Mouse (Mus musculus) myocyte (in vitro differentiated cells): Measurements from ENCODE around the gene Tmbim1. TPM values are rescaled to one million over a fixed set of nuclear protein-coding genes. Genes with fewer than 3 reads are reported as not detected.

ENCODE experiments used
- H3K27me3 ChIP-seq: one replicate; pipeline ENCODE4 v1.6.1; 2011; ENCODE audit not compliant: control insufficient read depth, insufficient read depth, insufficient read length
- H3K36me3 ChIP-seq: one replicate; pipeline ENCODE4 v1.6.1; 2011; ENCODE audit not compliant: control insufficient read depth, insufficient read depth
- H3K4me2 ChIP-seq: one replicate; pipeline ENCODE4 v1.6.1; 2011; ENCODE audit warnings: low read depth, control low read depth
- H3K4me3 ChIP-seq: one replicate; pipeline ENCODE4 v1.5.1; 2011; ENCODE audit warnings: mild to moderate bottlenecking, control low read depth, moderate library complexity
- H3K79me2 ChIP-seq: one replicate; pipeline ENCODE4 v1.6.1; 2011; ENCODE audit not compliant: control insufficient read depth, insufficient read depth
- H3ac ChIP-seq: one replicate; pipeline ENCODE4 v1.6.1; 2011; ENCODE audit not compliant: control insufficient read depth, insufficient read length
- CEBPB ChIP-seq: IDR thresholded peaks from 2 replicates; pipeline ENCODE4 v1.6.1; 2011; ENCODE audit warnings: mild to moderate bottlenecking, moderate library complexity; ENCODE audit not compliant: poor library complexity, insufficient read depth, severe bottlenecking
- E2F4 ChIP-seq: IDR thresholded peaks from one replicate; pipeline ENCODE4 v1.6.1; 2011; ENCODE audit warnings: mild to moderate bottlenecking, control low read depth, moderate library complexity; ENCODE audit not compliant: insufficient read depth
- MAX ChIP-seq: IDR thresholded peaks from one replicate; pipeline ENCODE4 v1.6.1; 2011; ENCODE audit warnings: low read depth, mild to moderate bottlenecking, control low read depth
- MYOD1 ChIP-seq, 3 experiments: IDR thresholded peaks; one replicate each; pipeline ENCODE4 v1.6.1; 2011; ENCODE audit warnings: control low read depth in 2 of 3, low read depth in 2 of 3, mild to moderate bottlenecking in 2 of 3, moderate library complexity in 1 of 3; ENCODE audit not compliant: insufficient read length in 2 of 3, control insufficient read depth in 1 of 3
- MYOG ChIP-seq, 3 experiments: IDR thresholded peaks; one replicate each; pipeline ENCODE4 v1.6.1; 2011; ENCODE audit warnings: control low read depth in 2 of 3, low read depth in 2 of 3, mild to moderate bottlenecking in 2 of 3; ENCODE audit not compliant: insufficient read length in 2 of 3, control insufficient read depth in 1 of 3, insufficient read depth in 1 of 3
- POLR2A ChIP-seq: IDR thresholded peaks from one replicate; pipeline ENCODE4 v1.6.1; 2011; ENCODE audit warnings: low read depth, mild to moderate bottlenecking, control low read depth, moderate library complexity; ENCODE audit not compliant: insufficient read length
- POLR2AphosphoS2 ChIP-seq: IDR thresholded peaks from one replicate; pipeline ENCODE4 v1.6.1; 2011; ENCODE audit warnings: low read depth, control low read depth; ENCODE audit not compliant: insufficient read length
- REST ChIP-seq: IDR thresholded peaks from one replicate; pipeline ENCODE4 v1.6.1; 2011; ENCODE audit warnings: mild to moderate bottlenecking, control low read depth, moderate library complexity; ENCODE audit not compliant: insufficient read depth, insufficient read length
- SRF ChIP-seq: IDR thresholded peaks from one replicate; pipeline ENCODE4 v1.6.1; 2011; ENCODE audit warnings: low read depth; ENCODE audit not compliant: control insufficient read depth, insufficient read length
- TCF12 ChIP-seq: IDR thresholded peaks from one replicate; pipeline ENCODE4 v1.6.1; 2011; ENCODE audit warnings: mild to moderate bottlenecking, control low read depth; ENCODE audit not compliant: poor library complexity, insufficient read depth, severe bottlenecking
- TCF3 ChIP-seq: IDR thresholded peaks from one replicate; pipeline ENCODE4 v1.6.1; 2011; ENCODE audit warnings: low read depth, control low read depth; ENCODE audit not compliant: insufficient read length
- USF1 ChIP-seq: IDR thresholded peaks from one replicate; pipeline ENCODE4 v1.6.1; 2011; ENCODE audit warnings: low read depth, mild to moderate bottlenecking, control low read depth, moderate library complexity
- polyA plus RNA-seq: library from polyadenylated mRNA; unstranded; fragments of >200 nt; fragmentation: generic; extraction: Trizol; gene quantifications from one replicate; pipeline ENCODE4 v1.2.1, GENCODE M21; 2012; ENCODE audit warnings: missing spikeins

Gene Tmbim1
- polyA plus RNA-seq, 1 experiment: 178 TPM

GRCm38 (mm10) chr1:74240832-74241231, 64.6 kb downstream of the Tmbim1 start:
- peaks cover 93% of the 10 kb centered on the region for H3K79me2 ChIP-seq
- no peaks in the 10 kb centered on the region for H3K27me3 ChIP-seq
- no peak overlapping the region for H3K4me3 ChIP-seq
- TF ChIP-seq SRF (no peak), USF1 (no peak), MYOD1 (IDR thresholded peaks at IDR 0.05; ENCODE audit: control insufficient read depth in 1 of 3, insufficient read length in 2 of 3, low read depth in 2 of 3) (no peak), REST (no peak), E2F4 (no peak), TCF3 (no peak), MAX (no peak), POLR2AphosphoS2 (no peak), CEBPB (no peak)
- H3ac ChIP-seq: no peak overlapping the region
- H3K4me2 ChIP-seq: peak overlapping the region; percentile 92
- no peaks in the 10 kb centered on the region for H3K36me3 ChIP-seq

- H3K79me2 ChIP-seq: peaks cover 88% of the 10 kb centered on the region
- no peak overlapping the region for H3K4me3 ChIP-seq
- H3ac ChIP-seq: no peak overlapping the region
- TF ChIP-seq USF1 (no peak), E2F4 (no peak), MYOG (IDR thresholded peaks at IDR 0.05; ENCODE audit: control insufficient read depth in 1 of 3, insufficient read depth in 1 of 3, insufficient read length in 2 of 3, low read depth in 2 of 3) (no peak), CEBPB (no peak), MYOD1 (IDR thresholded peaks at IDR 0.05; ENCODE audit: control insufficient read depth in 1 of 3, insufficient read length in 2 of 3, low read depth in 2 of 3) (no peak), TCF12 (no peak), SRF (no peak), TCF3 (no peak), REST (no peak), POLR2A (no peak), MAX (no peak), POLR2AphosphoS2 (no peak)
- no peaks in the 10 kb centered on the region for H3K36me3 ChIP-seq
- peak overlapping the region; percentile 92 for H3K4me2 ChIP-seq
- no peaks in the 10 kb centered on the region for H3K27me3 ChIP-seq
Measured at GRCm38 (mm10) chr1:74240311-74240710, 65.1 kb downstream of the Tmbim1 start.

- H3K79me2 ChIP-seq: peaks cover 81% of the 10 kb centered on the region
- H3ac ChIP-seq: no peak overlapping the region
- H3K36me3 ChIP-seq: no peaks in the 10 kb centered on the region
- H3K4me3 ChIP-seq: peak overlapping the region; percentile 98
- H3K4me2 ChIP-seq: peak overlapping the region; percentile 92
- no peaks in the 10 kb centered on the region for H3K27me3 ChIP-seq
- no peak for TF ChIP-seq MAX
- TF ChIP-seq E2F4: no peak
- TF ChIP-seq SRF: no peak
Measured at GRCm38 (mm10) chr1:74239618-74240017, 65.8 kb downstream of the Tmbim1 start.

- no peak for TF ChIP-seq MYOG (IDR thresholded peaks at IDR 0.05; ENCODE audit: control insufficient read depth in 1 of 3, insufficient read depth in 1 of 3, insufficient read length in 2 of 3, low read depth in 2 of 3)
- TF ChIP-seq TCF12: no peak
- no peak for TF ChIP-seq MYOD1 (IDR thresholded peaks at IDR 0.05; ENCODE audit: control insufficient read depth in 1 of 3, insufficient read length in 2 of 3, low read depth in 2 of 3)
- TF ChIP-seq REST: no peak
- no peak for TF ChIP-seq E2F4
- TF ChIP-seq MAX: no peak
- TF ChIP-seq TCF3: no peak
- TF ChIP-seq USF1: no peak
- TF ChIP-seq SRF: no peak
- TF ChIP-seq POLR2A: no peak
- TF ChIP-seq CEBPB: no peak
- H3ac ChIP-seq: no peak overlapping the region
- peaks cover 77% of the 10 kb centered on the region for H3K79me2 ChIP-seq
- no peaks in the 10 kb centered on the region for H3K36me3 ChIP-seq
- peak overlapping the region; percentile 92 for H3K4me2 ChIP-seq
- H3K4me3 ChIP-seq: peak overlapping the region; percentile 98
- no peaks in the 10 kb centered on the region for H3K27me3 ChIP-seq
Measured at GRCm38 (mm10) chr1:74239162-74239561, 66.3 kb downstream of the Tmbim1 start.

Other genes starting within 250 kb of the Tmbim1 start
- gene Tns1, start 181.2 kb downstream of the Tmbim1 start, polyA plus RNA-seq: 111 TPM
- gene Rufy4, start 180.1 kb downstream of the Tmbim1 start, polyA plus RNA-seq: not detected
- not detected for gene Cxcr2, start 151.6 kb downstream of the Tmbim1 start, polyA plus RNA-seq
- gene Cxcr1, start 111.0 kb downstream of the Tmbim1 start, polyA plus RNA-seq: not detected
- gene Arpc2, start 69.5 kb downstream of the Tmbim1 start, polyA plus RNA-seq: 214 TPM
- gene Gpbar1, start 27.1 kb downstream of the Tmbim1 start, polyA plus RNA-seq: 0.14 TPM
- 199 TPM for gene Aamp, start 20.9 kb downstream of the Tmbim1 start, polyA plus RNA-seq
- 93.7 TPM for gene Pnkd, start 20.7 kb downstream of the Tmbim1 start, polyA plus RNA-seq
- gene Catip, start 56.5 kb upstream of the Tmbim1 start, polyA plus RNA-seq: 0.10 TPM
- gene Slc11a1, start 69.6 kb upstream of the Tmbim1 start, polyA plus RNA-seq: 1.0 TPM
- gene Ctdsp1, start 85.9 kb upstream of the Tmbim1 start, polyA plus RNA-seq: 64.0 TPM
- gene Vil1, start 103.8 kb upstream of the Tmbim1 start, polyA plus RNA-seq: 0.02 TPM
- 24.4 TPM for gene Cnot9, start 200.4 kb upstream of the Tmbim1 start, polyA plus RNA-seq
- gene Plcd4, start 237.3 kb upstream of the Tmbim1 start, polyA plus RNA-seq: 0.12 TPM
- gene Usp37, start 238.7 kb upstream of the Tmbim1 start, polyA plus RNA-seq: 2.9 TPM